Mouse (Mus musculus) forebrain, embryonic 10.5 days (tissue): ENCODE results near the gene Mrgprg. TPM values are rescaled to one million over a fixed set of nuclear protein-coding genes. Genes with fewer than 3 reads are reported as not detected.
A peak's percentile ranks its signal among the peaks of the same experiment; 100 is the strongest.

Experiments
- DNase-seq: peaks from one replicate; pipeline ENCODE4 v3.0.0-alpha.2; 2017; ENCODE audit warnings: low spot score; ENCODE audit errors: extremely low spot score
- H3K27ac ChIP-seq: fragments of 300-500 bp; sonication (generic); 2 replicates; pipeline ENCODE4 v1.5.1; 2016; ENCODE audit warnings: mild to moderate bottlenecking
- H3K27me3 ChIP-seq: fragments of 300-500 bp; sonication (generic); 2 replicates; pipeline ENCODE4 v1.6.1; 2016; ENCODE audit warnings: mild to moderate bottlenecking; ENCODE audit not compliant: poor library complexity, severe bottlenecking
- H3K36me3 ChIP-seq: fragments of 300-500 bp; sonication (generic); replicated peaks from 2 replicates; pipeline ENCODE4 v1.6.1; 2016; ENCODE audit warnings: mild to moderate bottlenecking, moderate library complexity
- H3K4me1 ChIP-seq: fragments of 300-500 bp; sonication (generic); 2 replicates; pipeline ENCODE4 v1.6.1; 2016
- H3K4me3 ChIP-seq: fragments of 300-500 bp; sonication (generic); 2 replicates; pipeline ENCODE4 v1.5.1; 2016; ENCODE audit warnings: mild to moderate bottlenecking, moderate library complexity
- H3K9me3 ChIP-seq: fragments of 300-500 bp; sonication (generic); 2 replicates; pipeline ENCODE4 v1.6.1; 2016; ENCODE audit warnings: mild to moderate bottlenecking, moderate library complexity
- WGBS: fragments of 180-500 bp; shearing (Covaris S2); methylation state at CpG from one replicate; pipeline ENCODE4 v1.1.7; 2016; 5-methylcytosine and 5-hydroxymethylcytosine counted together
- polyA plus RNA-seq: library from polyadenylated mRNA; unstranded; fragments of >200 nt; fragmentation: Nextera tagmentation; extraction: Ambion mirVana; gene quantifications from 2 replicates; pipeline ENCODE4 v1.2.1, GENCODE M21; 2016

Mrgprg gene
- polyA plus RNA-seq = not detected in 2 replicates

GRCm38 (mm10) chr7:143766893-143767292, at the start of gene Mrgprg:
Gene Mrgprg (minus strand): TSS chr7:143766993.
- Histone ChIP-seq H3K27ac (no peak within 1 kb of the TSS), H3K4me3 (no peak within 1 kb of the TSS), H3K36me3 (no peaks in the 10 kb centered on the region), H3K27me3 (peaks cover 28% of the 10 kb centered on the region), H3K9me3 (no peaks in the 10 kb centered on the region), H3K4me1 (no peaks in the 10 kb centered on the region)
- no peak for DNase-seq
- 59% methylated on average over 6 of the region's 6 CpGs for WGBS

GRCm38 (mm10) chr7:143808909-143809308, 42.1 kb upstream of the Mrgprg start:
- no peak for DNase-seq
- Histone ChIP-seq H3K36me3 (peaks cover 97% of the 10 kb centered on the region), H3K27ac (no peak overlapping the region), H3K9me3 (no peaks in the 10 kb centered on the region), H3K4me3 (no peak overlapping the region), H3K27me3 (no peaks in the 10 kb centered on the region), H3K4me1 (no peaks in the 10 kb centered on the region)
- WGBS = 45% methylated on average over 1 of the region's 1 CpGs

- 85% methylated on average over 5 of the region's 5 CpGs for WGBS
- no peaks in the 10 kb centered on the region for H3K4me1 ChIP-seq
- no peak overlapping the region for H3K4me3 ChIP-seq
- DNase-seq = no peak
- no peaks in the 10 kb centered on the region for H3K9me3 ChIP-seq
- peaks cover 98% of the 10 kb centered on the region for H3K36me3 ChIP-seq
- H3K27me3 ChIP-seq = no peaks in the 10 kb centered on the region
- no peak overlapping the region for H3K27ac ChIP-seq
Measured at GRCm38 (mm10) chr7:143805199-143805624, 38.4 kb upstream of the Mrgprg start.

GRCm38 (mm10) chr7:143801195-143802065, 34.6 kb upstream of the Mrgprg start:
- 92% methylated on average over 8 of the region's 8 CpGs for WGBS
- H3K27ac ChIP-seq = no peak overlapping the region
- H3K4me1 ChIP-seq = no peaks in the 10 kb centered on the region
- H3K9me3 ChIP-seq = no peaks in the 10 kb centered on the region
- no peaks in the 10 kb centered on the region for H3K27me3 ChIP-seq
- no peak overlapping the region for H3K4me3 ChIP-seq
- peaks cover 98% of the 10 kb centered on the region for H3K36me3 ChIP-seq
- DNase-seq = no peak

GRCm38 (mm10) chr7:143800770-143801169, 34.0 kb upstream of the Mrgprg start:
- peaks cover 98% of the 10 kb centered on the region for H3K36me3 ChIP-seq
- 85% methylated on average over 1 of the region's 1 CpGs for WGBS
- no peak for DNase-seq

GRCm38 (mm10) chr7:143798783-143799182, 32.0 kb upstream of the Mrgprg start:
- no peaks in the 10 kb centered on the region for H3K4me1 ChIP-seq
- H3K36me3 ChIP-seq = peaks cover 90% of the 10 kb centered on the region
- DNase-seq = no peak
- 90% methylated on average over 4 of the region's 4 CpGs for WGBS
- no peak overlapping the region for H3K4me3 ChIP-seq
- H3K27me3 ChIP-seq = no peaks in the 10 kb centered on the region
- no peak overlapping the region for H3K27ac ChIP-seq
- H3K9me3 ChIP-seq = no peaks in the 10 kb centered on the region

More at GRCm38 (mm10) chr7:143800770-143801169, 34.0 kb upstream of the Mrgprg start:
- Histone ChIP-seq H3K4me1 (no peaks in the 10 kb centered on the region), H3K27me3 (no peaks in the 10 kb centered on the region), H3K27ac (no peak overlapping the region), H3K9me3 (no peaks in the 10 kb centered on the region), H3K4me3 (no peak overlapping the region)

GRCm38 (mm10) chr7:143793121-143793520, 26.3 kb upstream of the Mrgprg start:
- H3K4me3 ChIP-seq = no peak overlapping the region
- 0 out of 2 replicates have a peak, but pooled peaks cover 8% of the 10 kb centered on the region for H3K4me1 ChIP-seq
- no peaks in the 10 kb centered on the region for H3K9me3 ChIP-seq
- no peak overlapping the region for H3K27ac ChIP-seq
- 73% methylated on average over 4 of the region's 4 CpGs for WGBS
- no peak for DNase-seq
- H3K27me3 ChIP-seq = no peaks in the 10 kb centered on the region
- H3K36me3 ChIP-seq = peaks cover 33% of the 10 kb centered on the region

- Histone ChIP-seq H3K27ac (no peak overlapping the region), H3K4me3 (no peak overlapping the region), H3K4me1 (0 out of 2 replicates have a peak, but pooled peaks cover 8% of the 10 kb centered on the region), H3K9me3 (no peaks in the 10 kb centered on the region), H3K27me3 (no peaks in the 10 kb centered on the region), H3K36me3 (peaks cover 27% of the 10 kb centered on the region)
- 86% methylated on average over 6 of the region's 6 CpGs for WGBS
- DNase-seq = no peak
Measured at GRCm38 (mm10) chr7:143792336-143792985, 25.7 kb upstream of the Mrgprg start.

DNA sequence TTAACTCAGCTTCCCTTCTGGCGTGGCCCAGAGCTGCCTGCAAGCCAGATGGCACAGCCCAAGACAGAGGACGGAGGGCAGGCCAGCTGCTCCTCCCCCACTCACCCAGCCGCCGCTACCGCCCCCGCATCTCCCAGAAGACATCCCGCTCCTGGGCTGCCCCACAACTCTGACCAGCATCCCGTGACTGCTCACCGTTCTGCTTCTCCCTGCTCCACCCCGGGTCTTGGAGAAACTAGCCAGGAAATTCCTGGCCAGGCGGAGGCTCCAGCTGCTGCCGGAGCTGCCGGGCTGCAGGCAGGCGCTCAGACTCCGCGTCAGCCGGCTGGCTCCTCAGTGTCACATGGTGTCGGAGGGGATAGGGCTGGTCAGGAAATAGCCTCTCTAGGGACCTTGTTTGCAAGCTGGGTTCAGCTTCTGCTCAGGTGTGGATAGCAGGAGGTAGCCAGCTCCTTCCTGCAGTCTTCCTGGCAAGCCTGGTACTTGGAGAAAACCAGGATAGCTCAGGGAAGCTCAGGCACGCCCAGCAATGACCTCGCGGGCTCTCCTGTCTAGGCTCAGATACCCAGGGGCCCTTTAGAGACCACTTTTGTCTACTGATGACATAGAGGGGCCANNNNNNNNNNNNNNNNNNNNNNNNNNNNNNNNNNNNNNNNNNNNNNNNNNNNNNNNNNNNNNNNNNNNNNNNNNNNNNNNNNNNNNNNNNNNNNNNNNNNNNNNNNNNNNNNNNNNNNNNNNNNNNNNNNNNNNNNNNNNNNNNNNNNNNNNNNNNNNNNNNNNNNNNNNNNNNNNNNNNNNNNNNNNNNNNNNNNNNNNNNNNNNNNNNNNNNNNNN, 17.4 kb upstream of the Mrgprg start, which contains the start of gene Mrgpre:
Mrgpre (minus strand) TSS at position 505 of the 834 bp plus-strand sequence.
- 4% methylated on average over 21 of the region's 21 CpGs for WGBS
- H3K27me3 ChIP-seq = peaks cover 50% of the 10 kb centered on the region
- H3K9me3 ChIP-seq = no peaks in the 10 kb centered on the region
- H3K4me3 ChIP-seq = peak within 1 kb of the TSS; percentile 59
- peak; percentile 62 for DNase-seq
- peaks cover 29% of the 10 kb centered on the region for H3K4me1 ChIP-seq
- peak within 1 kb of the TSS; percentile 83 for H3K27ac ChIP-seq
- no peaks in the 10 kb centered on the region for H3K36me3 ChIP-seq

DNA sequence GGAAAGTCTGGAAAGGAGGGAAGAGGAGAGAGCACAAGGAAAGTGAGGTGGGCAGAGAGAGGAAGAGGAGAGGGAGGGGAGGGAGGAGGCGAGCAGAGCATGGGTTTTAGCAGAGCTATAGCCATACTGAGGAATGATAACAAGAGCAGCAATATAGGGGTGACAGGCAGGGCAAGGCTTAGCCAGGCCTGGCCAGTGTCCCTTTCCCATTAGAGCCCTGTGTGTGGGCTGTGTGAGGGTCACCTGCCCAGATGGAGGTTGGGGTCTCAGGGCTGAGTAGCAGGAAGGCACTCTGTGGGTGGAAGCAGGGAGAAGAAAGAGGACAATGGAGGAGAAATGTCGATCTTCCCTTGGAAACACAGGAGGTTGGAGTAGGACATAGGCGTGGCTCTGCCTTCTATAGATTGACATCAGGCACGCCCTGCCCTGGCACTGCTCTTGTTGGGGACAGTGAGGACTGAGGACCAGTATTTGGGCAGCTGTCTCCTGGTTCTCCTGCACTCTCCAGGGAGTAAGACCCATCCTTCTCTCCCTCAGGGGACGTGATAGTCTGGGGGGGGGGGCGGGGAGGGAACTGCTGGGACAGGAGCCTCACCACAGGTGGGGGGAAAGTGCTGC, 16.7 kb upstream of the Mrgprg start:
- no peaks in the 10 kb centered on the region for H3K9me3 ChIP-seq
- H3K27me3 ChIP-seq = peaks cover 50% of the 10 kb centered on the region
- peak overlapping the region; percentile 59 for H3K4me3 ChIP-seq
- 17% methylated on average over 6 of the region's 6 CpGs for WGBS
- peak; percentile 19 for DNase-seq
- peak overlapping the region; percentile 83 for H3K27ac ChIP-seq
- H3K36me3 ChIP-seq = no peaks in the 10 kb centered on the region
- H3K4me1 ChIP-seq = peaks cover 29% of the 10 kb centered on the region

- peaks cover 5% of the 10 kb centered on the region; the same call in 1 of the 2 replicates for H3K4me1 ChIP-seq
- H3K27me3 ChIP-seq = peaks cover 20% of the 10 kb centered on the region
- H3K36me3 ChIP-seq = no peaks in the 10 kb centered on the region
- WGBS = 71% methylated on average over 2 of the region's 2 CpGs
- no peaks in the 10 kb centered on the region for H3K9me3 ChIP-seq
- no peak overlapping the region for H3K4me3 ChIP-seq
- DNase-seq = no peak
- H3K27ac ChIP-seq = no peak overlapping the region
Measured at GRCm38 (mm10) chr7:143777375-143777774, 10.6 kb upstream of the Mrgprg start.

GRCm38 (mm10) chr7:143776137-143776536, 9.3 kb upstream of the Mrgprg start:
- no peaks in the 10 kb centered on the region for H3K36me3 ChIP-seq
- peaks cover 5% of the 10 kb centered on the region; the same call in 1 of the 2 replicates for H3K4me1 ChIP-seq
- WGBS = 45% methylated on average over 3 of the region's 3 CpGs
- H3K27ac ChIP-seq = no peak overlapping the region
- no peak overlapping the region for H3K4me3 ChIP-seq
- no peaks in the 10 kb centered on the region for H3K9me3 ChIP-seq
- no peak for DNase-seq
- peaks cover 11% of the 10 kb centered on the region for H3K27me3 ChIP-seq
